Mouse (Mus musculus) ES-E14 (cell line): ENCODE results near the gene Aars2. TPM values are rescaled to one million over a fixed set of nuclear protein-coding genes. Genes with fewer than 3 reads are reported as not detected.

Experiments
- DNase-seq: peaks from one replicate; pipeline ENCODE4 v3.0.0-alpha.2; 2013; ENCODE audit warnings: low read depth, low spot score
- H3K27ac ChIP-seq: 2 replicates; pipeline ENCODE4 v1.5.1; 2012; ENCODE audit warnings: low read depth, mild to moderate bottlenecking, low read length, moderate library complexity, mixed read lengths; ENCODE audit not compliant: poor library complexity, insufficient read depth, severe bottlenecking
- H3K36me3 ChIP-seq: 2 replicates; pipeline ENCODE4 v1.6.1; 2012; ENCODE audit warnings: mild to moderate bottlenecking, low read length, moderate library complexity, mixed read lengths; ENCODE audit not compliant: control insufficient read depth, poor library complexity, insufficient read depth, severe bottlenecking
- H3K4me1 ChIP-seq, 2 experiments: fragments of 150-350 bp in 1 of 2; sonication (generic) in 1 of 2; 2 replicates each; pipeline ENCODE4 v1.6.1; 2012; ENCODE audit warnings: low read length in 2 of 2, mild to moderate bottlenecking in 1 of 2, mixed read lengths in 1 of 2; ENCODE audit not compliant: control insufficient read depth in 2 of 2, insufficient read depth in 2 of 2, poor library complexity in 1 of 2
- H3K4me3 ChIP-seq, 2 experiments: fragments of 150-350 bp in 1 of 2; sonication (generic) in 1 of 2; 2 replicates each; pipeline ENCODE4 v1.5.1; 2012; ENCODE audit warnings: low read length in 2 of 2, low read depth in 1 of 2, mild to moderate bottlenecking in 1 of 2, mixed read lengths in 1 of 2; ENCODE audit not compliant: insufficient read depth in 1 of 2, poor library complexity in 1 of 2, severe bottlenecking in 1 of 2
- H3K9ac ChIP-seq: 2 replicates; pipeline ENCODE4 v1.6.1; 2012; ENCODE audit warnings: low read depth, mild to moderate bottlenecking, low read length, mixed read lengths; ENCODE audit not compliant: poor library complexity, insufficient read depth, severe bottlenecking
- H3K9me3 ChIP-seq: fragments of 150-350 bp; sonication (generic); 2 replicates; pipeline ENCODE4 v1.6.1; 2012; ENCODE audit warnings: low read depth, mild to moderate bottlenecking, low read length; ENCODE audit not compliant: control insufficient read depth, insufficient read depth
- CHD2 ChIP-seq: IDR thresholded peaks from 2 replicates; pipeline ENCODE4 v1.6.1; 2014; ENCODE audit warnings: mild to moderate bottlenecking, low read depth, low read length, inconsistent platforms
- HCFC1 ChIP-seq: IDR thresholded peaks from 2 replicates; pipeline ENCODE4 v1.6.1; 2012; ENCODE audit warnings: low read length, inconsistent platforms, borderline replicate concordance; ENCODE audit not compliant: insufficient read depth
- MAFK ChIP-seq: IDR thresholded peaks from 2 replicates; pipeline ENCODE4 v1.6.1; 2014; ENCODE audit warnings: mild to moderate bottlenecking, low read depth, low read length, inconsistent platforms; ENCODE audit not compliant: insufficient read depth
- ZC3H11A ChIP-seq: IDR thresholded peaks from 2 replicates; pipeline ENCODE4 v1.6.1; 2012; ENCODE audit warnings: low read depth, mild to moderate bottlenecking, inconsistent platforms, low read length, borderline replicate concordance
- ZNF384 ChIP-seq: IDR thresholded peaks from 2 replicates; pipeline ENCODE4 v1.6.1; 2012; ENCODE audit warnings: low read depth, low read length, inconsistent platforms
- in situ Hi-C, 2 experiments: fragments of 600-800 bp; cut with MboI; formaldehyde crosslinking; loops; one replicate each; pipeline ENCODE4 v1.15.1; 2025; ENCODE audit warnings: low sequenced_read_pairs in 2 of 2, inconsistent platforms in 1 of 2; ENCODE audit not compliant: unreplicated experiment in 2 of 2
- total RNA-seq: library from RNA; depleted of rRNA; stranded (reverse); fragments of 300-350 nt; gene quantifications from 2 replicates; pipeline ENCODE4 v1.2.3, GENCODE M21; 2012

The Aars2 gene
- total RNA-seq, 1 experiment = 36.6 TPM

DNA sequence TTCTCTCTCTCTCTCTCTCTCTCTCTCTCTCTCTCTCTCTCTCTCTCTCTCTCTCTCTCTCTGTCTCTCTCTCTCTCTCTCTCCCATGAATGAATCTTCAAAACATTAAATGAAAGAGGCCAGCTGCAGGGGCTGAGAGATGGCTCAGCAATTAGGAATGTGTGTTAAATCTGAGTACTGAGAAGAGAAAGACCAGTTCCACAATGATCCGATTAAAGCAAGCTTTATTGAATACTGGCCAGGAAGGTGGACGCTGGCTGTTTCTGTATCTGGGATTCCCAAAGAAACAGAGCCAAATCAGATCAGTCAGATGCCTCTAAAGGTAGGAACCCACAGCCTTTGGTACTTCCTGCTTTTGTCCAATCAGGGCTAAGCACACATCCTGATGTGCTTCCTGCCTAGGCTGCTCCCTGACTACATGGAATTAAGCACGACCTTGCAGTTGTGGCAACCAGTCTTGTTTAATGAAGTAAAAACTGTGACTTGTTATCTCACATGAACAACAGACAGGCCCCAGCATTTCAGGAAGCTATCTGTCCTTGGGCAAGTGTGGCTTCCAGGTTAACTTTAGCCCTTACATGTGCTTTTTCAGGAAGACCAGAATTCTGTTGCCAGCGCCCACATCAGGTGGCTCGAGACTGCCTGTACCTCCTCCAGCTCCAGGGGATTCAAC is 3.2 kb upstream of the Aars2 start:
- Histone ChIP-seq H3K27ac (no peak overlapping the region), H3K9me3 (no peaks in the 10 kb centered on the region), H3K4me1 (peaks cover 15% of the 10 kb centered on the region in 2 experiments), H3K4me3 (no peak overlapping the region), H3K36me3 (peaks cover 1% of the 10 kb centered on the region; the same call in 1 of the 2 replicates), H3K9ac (no peak overlapping the region)
- DNase-seq = no peak
- in situ Hi-C loops = no loop called here
- TF ChIP-seq MAFK (no peak), ZC3H11A (no peak), ZNF384 (no peak), HCFC1 (no peak), CHD2 (no peak)

DNA sequence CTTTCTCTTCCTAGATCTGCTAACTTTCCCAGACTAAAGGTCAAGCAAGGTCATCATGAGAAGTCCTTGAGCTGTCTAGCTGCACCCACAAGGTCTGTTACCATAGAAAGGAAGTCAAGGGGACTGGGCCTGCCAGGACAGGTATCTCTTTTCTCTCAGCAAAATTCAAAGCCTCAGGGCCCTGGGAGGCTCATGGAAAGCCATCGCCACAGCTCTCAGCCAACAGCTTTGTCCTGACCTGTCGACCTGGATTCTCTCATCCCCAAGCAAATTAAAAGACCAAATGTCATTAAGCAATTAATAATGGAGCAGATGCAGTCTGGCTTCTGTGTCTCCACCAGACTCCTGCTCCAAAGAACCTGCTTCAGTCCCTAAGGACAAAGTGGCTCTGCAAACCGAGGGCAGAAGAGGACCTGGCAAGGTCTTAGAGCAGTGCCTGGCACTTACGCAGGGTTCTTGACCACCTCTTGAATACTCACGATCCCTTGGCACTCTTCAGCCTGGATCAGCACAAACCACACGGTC is 638 bp upstream of the Aars2 start:
- TF ChIP-seq MAFK (no peak), CHD2 (no peak), ZNF384 (no peak), ZC3H11A (no peak), HCFC1 (no peak)
- in situ Hi-C loops = no loop called here
- peak overlapping the region in 1 of 2 experiments; percentile 15; a peak in 1 of 4 replicates for H3K4me3 ChIP-seq

DNA sequence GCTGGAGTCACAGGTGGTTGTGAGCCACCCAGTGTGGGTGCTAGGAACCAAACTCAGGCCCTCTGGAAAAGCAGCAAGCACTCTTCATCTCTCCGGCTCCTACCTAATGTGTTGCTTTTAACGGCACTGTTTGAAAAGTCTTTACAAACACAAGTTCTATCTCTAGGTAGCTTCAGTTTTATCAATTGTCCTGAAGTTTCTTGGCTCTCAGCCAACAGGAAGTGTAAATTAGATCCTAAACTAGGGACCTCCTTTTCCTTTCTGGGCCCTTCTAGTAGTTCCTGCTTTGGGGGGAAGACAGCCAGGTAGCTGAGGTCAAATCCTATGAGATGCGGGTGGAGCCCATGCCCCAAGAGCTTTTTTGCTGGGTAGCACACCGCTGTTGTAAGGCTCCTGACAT is 4.2 kb downstream of the Aars2 start:
- in situ Hi-C loops = no loop called here

More for the DNA sequence above, 638 bp upstream of the Aars2 start:
- no peaks in the 10 kb centered on the region for H3K9me3 ChIP-seq
- no peak overlapping the region; the same call in 1 of the 2 replicates for H3K9ac ChIP-seq
- peaks cover 2 to 11% of the 10 kb centered on the region in 2 experiments; a peak in 3 of 4 replicates for H3K4me1 ChIP-seq
- H3K36me3 ChIP-seq = peaks cover 11% of the 10 kb centered on the region; the same call in 1 of the 2 replicates
- no peak overlapping the region for H3K27ac ChIP-seq
- DNase-seq = no peak

DNA sequence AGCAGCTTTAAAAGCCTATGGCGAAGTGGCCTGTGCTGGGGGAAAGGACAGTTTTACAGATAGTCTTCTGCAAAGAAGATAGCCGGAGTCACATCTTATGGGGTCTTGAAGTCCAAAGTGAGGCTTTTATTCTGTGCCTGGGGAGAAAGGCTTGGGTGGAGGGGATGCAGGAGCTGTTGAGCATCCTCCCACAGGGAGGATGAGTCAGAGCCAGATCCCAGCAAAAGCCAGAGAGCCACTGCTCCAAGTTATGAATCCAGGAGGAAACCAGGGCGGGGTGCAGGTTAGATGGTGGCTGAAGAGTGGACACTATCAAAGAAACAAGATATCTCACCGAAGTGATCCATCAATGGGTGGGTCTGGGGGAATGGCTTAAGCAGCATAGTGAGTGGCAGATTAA is 5.1 kb downstream of the Aars2 start:
- H3K36me3 ChIP-seq = peaks cover 12% of the 10 kb centered on the region; the same call in 1 of the 2 replicates

More for the DNA sequence above, 4.2 kb downstream of the Aars2 start:
- no peak for DNase-seq
- no peak overlapping the region for H3K4me3 ChIP-seq
- TF ChIP-seq ZNF384 (no peak), CHD2 (no peak), HCFC1 (no peak), MAFK (no peak), ZC3H11A (no peak)
- H3K27ac ChIP-seq = no peak overlapping the region
- peaks cover 11% of the 10 kb centered on the region; the same call in 1 of the 2 replicates for H3K36me3 ChIP-seq
- H3K9me3 ChIP-seq = no peaks in the 10 kb centered on the region
- H3K4me1 ChIP-seq = peaks cover 1 to 15% of the 10 kb centered on the region in 2 experiments; a peak in 3 of 4 replicates
- no peak overlapping the region for H3K9ac ChIP-seq

More for the DNA sequence above, 5.1 kb downstream of the Aars2 start:
- no peak overlapping the region for H3K27ac ChIP-seq
- in situ Hi-C loops = no loop called here
- peaks cover 1 to 15% of the 10 kb centered on the region in 2 experiments; a peak in 3 of 4 replicates for H3K4me1 ChIP-seq
- no peak overlapping the region for H3K4me3 ChIP-seq
- no peak overlapping the region for H3K9ac ChIP-seq
- no peak for DNase-seq
- H3K9me3 ChIP-seq = no peaks in the 10 kb centered on the region
- TF ChIP-seq MAFK (no peak), ZC3H11A (no peak), ZNF384 (no peak), HCFC1 (no peak), CHD2 (no peak)
